Mouse (Mus musculus) midbrain, embryonic 12.5 days (tissue): ENCODE data around the gene Zfp472. TPM values are rescaled to one million over a fixed set of nuclear protein-coding genes. Genes with fewer than 3 reads are reported as not detected.
A peak's percentile ranks its signal among the peaks of the same experiment; 100 is the strongest.

ENCODE experiments used
- ATAC-seq: fragments of 200-750 bp; cut with Nextera tagmentation; 2 replicates; pipeline ENCODE4 v1.8.0; 2017; ENCODE audit warnings: low read depth, moderate TSS enrichment, moderate library complexity; ENCODE audit not compliant: low FRiP score
- H3K27ac ChIP-seq: fragments of 300-500 bp; sonication (generic); replicated peaks from 2 replicates; pipeline ENCODE4 v1.5.1; 2016; ENCODE audit warnings: mild to moderate bottlenecking
- H3K27me3 ChIP-seq: fragments of 300-500 bp; sonication (generic); 2 replicates; pipeline ENCODE4 v1.6.1; 2016; ENCODE audit warnings: mild to moderate bottlenecking
- H3K36me3 ChIP-seq: fragments of 300-500 bp; sonication (generic); 2 replicates; pipeline ENCODE4 v1.6.1; 2016
- H3K4me1 ChIP-seq: fragments of 300-500 bp; sonication (generic); 2 replicates; pipeline ENCODE4 v1.6.1; 2016
- H3K4me2 ChIP-seq: fragments of 300-500 bp; sonication (generic); replicated peaks from 2 replicates; pipeline ENCODE4 v1.6.1; 2016; ENCODE audit warnings: mild to moderate bottlenecking, moderate library complexity
- H3K4me3 ChIP-seq: fragments of 300-500 bp; sonication (generic); 2 replicates; pipeline ENCODE4 v1.5.1; 2016; ENCODE audit warnings: mild to moderate bottlenecking
- H3K9ac ChIP-seq: fragments of 300-500 bp; sonication (generic); replicated peaks from 2 replicates; pipeline ENCODE4 v1.6.1; 2016; ENCODE audit warnings: mild to moderate bottlenecking, moderate library complexity
- H3K9me3 ChIP-seq: fragments of 300-500 bp; sonication (generic); 2 replicates; pipeline ENCODE4 v1.6.1; 2016; ENCODE audit warnings: mild to moderate bottlenecking
- WGBS: fragments of 180-500 bp; shearing (Covaris S2); methylation state at CpG from one replicate; pipeline ENCODE4 v1.1.7; 2016; 5-methylcytosine and 5-hydroxymethylcytosine counted together
- polyA plus RNA-seq: library from polyadenylated mRNA; unstranded; fragments of >200 nt; fragmentation: Nextera tagmentation; extraction: Ambion mirVana; gene quantifications from 2 replicates; pipeline ENCODE4 v1.2.1, GENCODE M21; 2016

Gene Zfp472
- polyA plus RNA-seq, 1 experiment from 2014 or later, result 11.1 TPM

GRCm38 (mm10) chr17:32947215-32947914 lies 18.2 kb upstream of the Zfp472 start, which contains the start of gene Cyp4f13:
Gene Cyp4f13 (minus strand): TSS chr17:32947402.
- no peak within 1 kb of the TSS for H3K27ac ChIP-seq
- H3K27me3 ChIP-seq, result no peaks in the 10 kb centered on the region; the same call in 1 of the 2 replicates
- no peaks in the 10 kb centered on the region for H3K36me3 ChIP-seq
- peak within 1 kb of the TSS; percentile 39 for H3K4me2 ChIP-seq
- peak within 1 kb of the TSS; percentile 33 for H3K4me3 ChIP-seq
- 0 out of 2 replicates have a peak, but pooled peaks have one; percentile 44 for ATAC-seq
- no peak within 1 kb of the TSS for H3K9ac ChIP-seq
- 46% methylated on average over 12 of the region's 12 CpGs for WGBS
- H3K9me3 ChIP-seq, result no peaks in the 10 kb centered on the region
- no peaks in the 10 kb centered on the region for H3K4me1 ChIP-seq

GRCm38 (mm10) chr17:32950136-32950535 lies 15.5 kb upstream of the Zfp472 start:
- no peaks in the 10 kb centered on the region for H3K36me3 ChIP-seq
- WGBS, result 93% methylated on average over 3 of the region's 3 CpGs
- H3K27me3 ChIP-seq, result no peaks in the 10 kb centered on the region; the same call in 1 of the 2 replicates
- H3K4me3 ChIP-seq, result no peak overlapping the region
- no peaks in the 10 kb centered on the region for H3K4me1 ChIP-seq
- ATAC-seq, result no peak
- H3K9ac ChIP-seq, result no peak overlapping the region
- H3K4me2 ChIP-seq, result no peak overlapping the region
- no peaks in the 10 kb centered on the region for H3K9me3 ChIP-seq
- no peak overlapping the region for H3K27ac ChIP-seq

- no peak overlapping the region for H3K4me2 ChIP-seq
- H3K4me3 ChIP-seq, result no peak overlapping the region
- ATAC-seq, result no peak
- no peak overlapping the region for H3K9ac ChIP-seq
- no peaks in the 10 kb centered on the region for H3K36me3 ChIP-seq
- H3K9me3 ChIP-seq, result no peaks in the 10 kb centered on the region
- H3K4me1 ChIP-seq, result no peaks in the 10 kb centered on the region
- WGBS, result 81% methylated on average over 11 of the region's 11 CpGs
- no peaks in the 10 kb centered on the region; the same call in 1 of the 2 replicates for H3K27me3 ChIP-seq
- no peak overlapping the region for H3K27ac ChIP-seq
Observed at GRCm38 (mm10) chr17:32951006-32951405, 14.6 kb upstream of the Zfp472 start.

- Histone ChIP-seq H3K4me1 (no peaks in the 10 kb centered on the region), H3K9me3 (no peaks in the 10 kb centered on the region), H3K4me2 (no peak overlapping the region), H3K36me3 (no peaks in the 10 kb centered on the region), H3K4me3 (no peak overlapping the region), H3K27me3 (no peaks in the 10 kb centered on the region; the same call in 1 of the 2 replicates), H3K27ac (no peak overlapping the region), H3K9ac (no peak overlapping the region)
- 30% methylated on average over 16 of the region's 16 CpGs for WGBS
- no peak for ATAC-seq
Observed at GRCm38 (mm10) chr17:32951441-32951840, 14.2 kb upstream of the Zfp472 start.

GRCm38 (mm10) chr17:32965253-32965622 lies 376 bp upstream of the Zfp472 start:
- no peaks in the 10 kb centered on the region for H3K27me3 ChIP-seq
- H3K9me3 ChIP-seq, result no peaks in the 10 kb centered on the region
- H3K4me3 ChIP-seq, result peak overlapping the region; percentile 86
- peaks cover 21% of the 10 kb centered on the region for H3K4me1 ChIP-seq
- 1% methylated on average over 14 of the region's 14 CpGs for WGBS
- H3K36me3 ChIP-seq, result no peaks in the 10 kb centered on the region
- ATAC-seq, result peak; percentile 70; the same call in 1 of the 2 replicates
- peak overlapping the region; percentile 84 for H3K4me2 ChIP-seq
- H3K9ac ChIP-seq, result peak overlapping the region; percentile 72
- no peak overlapping the region; the same call in 1 of the 2 replicates for H3K27ac ChIP-seq

- no peaks in the 10 kb centered on the region for H3K9me3 ChIP-seq
- no peak overlapping the region for H3K9ac ChIP-seq
- H3K27ac ChIP-seq, result no peak overlapping the region
- no peak overlapping the region for H3K4me3 ChIP-seq
- no peaks in the 10 kb centered on the region for H3K4me1 ChIP-seq
- 96% methylated on average over 4 of the region's 4 CpGs for WGBS
- H3K27me3 ChIP-seq, result no peaks in the 10 kb centered on the region
- H3K36me3 ChIP-seq, result peaks cover 36% of the 10 kb centered on the region
- no peak for ATAC-seq
- no peak overlapping the region for H3K4me2 ChIP-seq
Observed at GRCm38 (mm10) chr17:32981361-32981760, 15.7 kb downstream of the Zfp472 start.

GRCm38 (mm10) chr17:32986301-32986700 lies 20.7 kb downstream of the Zfp472 start:
- Histone ChIP-seq H3K9me3 (no peaks in the 10 kb centered on the region), H3K4me2 (no peak overlapping the region), H3K4me1 (no peaks in the 10 kb centered on the region), H3K27me3 (no peaks in the 10 kb centered on the region; the same call in 1 of the 2 replicates), H3K27ac (no peak overlapping the region), H3K4me3 (no peak overlapping the region), H3K9ac (no peak overlapping the region), H3K36me3 (no peaks in the 10 kb centered on the region)
- no peak for ATAC-seq
- WGBS, result 75% methylated on average over 4 of the region's 4 CpGs

GRCm38 (mm10) chr17:32991965-32992698 lies 26.5 kb downstream of the Zfp472 start:
- 74% methylated on average over 12 of the region's 12 CpGs for WGBS
- no peak for ATAC-seq
- Histone ChIP-seq H3K36me3 (peaks cover 26% of the 10 kb centered on the region), H3K27me3 (no peaks in the 10 kb centered on the region; the same call in 1 of the 2 replicates), H3K4me3 (peak overlapping the region; percentile 77), H3K4me2 (peak overlapping the region; percentile 85), H3K9ac (no peak overlapping the region), H3K9me3 (no peaks in the 10 kb centered on the region), H3K27ac (no peak overlapping the region), H3K4me1 (peaks cover 11% of the 10 kb centered on the region)

- peak within 1 kb of the TSS; percentile 85 for H3K4me2 ChIP-seq
- peak; percentile 91 for ATAC-seq
Observed at GRCm38 (mm10) chr17:32992699-32993474, 27.3 kb downstream of the Zfp472 start, which contains the start of gene Zfp952. Gene Zfp952 (plus strand): TSS chr17:32993129.

GRCm38 (mm10) chr17:32998492-32998891 lies 32.9 kb downstream of the Zfp472 start:
- WGBS, result 94% methylated on average over 2 of the region's 2 CpGs
- Histone ChIP-seq H3K27ac (no peak overlapping the region), H3K4me2 (no peak overlapping the region), H3K4me1 (peaks cover 7% of the 10 kb centered on the region), H3K27me3 (no peaks in the 10 kb centered on the region), H3K9me3 (peaks cover 12% of the 10 kb centered on the region), H3K9ac (no peak overlapping the region), H3K36me3 (peaks cover 62% of the 10 kb centered on the region), H3K4me3 (no peak overlapping the region)
- ATAC-seq, result no peak

More at GRCm38 (mm10) chr17:32992699-32993474, 27.3 kb downstream of the Zfp472 start, which contains the start of gene Zfp952:
- Histone ChIP-seq H3K27ac (peak within 1 kb of the TSS; percentile 57), H3K9me3 (no peaks in the 10 kb centered on the region), H3K9ac (peak within 1 kb of the TSS; percentile 63), H3K36me3 (peaks cover 26% of the 10 kb centered on the region), H3K4me3 (peak within 1 kb of the TSS; percentile 77), H3K4me1 (peaks cover 11% of the 10 kb centered on the region), H3K27me3 (no peaks in the 10 kb centered on the region; the same call in 1 of the 2 replicates)
- WGBS, result 1% methylated on average over 21 of the region's 21 CpGs

GRCm38 (mm10) chr17:33008337-33008736 lies 42.7 kb downstream of the Zfp472 start:
- Histone ChIP-seq H3K36me3 (peaks cover 25% of the 10 kb centered on the region), H3K4me1 (no peaks in the 10 kb centered on the region), H3K27me3 (no peaks in the 10 kb centered on the region), H3K27ac (no peak overlapping the region), H3K9ac (no peak overlapping the region), H3K4me3 (no peak overlapping the region), H3K9me3 (peaks cover 6% of the 10 kb centered on the region), H3K4me2 (no peak overlapping the region)
- ATAC-seq, result no peak
- WGBS, result 54% methylated on average over 9 of the region's 9 CpGs
